Mouse (Mus musculus): ENCODE measurements around the gene As3mt. TPM values are rescaled to one million over a fixed set of nuclear protein-coding genes. Genes with fewer than 3 reads are reported as not detected.
"Not testable (repeated sequence)": the region's sequence is repeated elsewhere in the genome, so short reads cannot be mapped to it uniquely, and the experiment has no call there.

The As3mt gene
- polyA plus RNA-seq, 1 experiment from 2014 or later: 46.7 TPM

DNA sequence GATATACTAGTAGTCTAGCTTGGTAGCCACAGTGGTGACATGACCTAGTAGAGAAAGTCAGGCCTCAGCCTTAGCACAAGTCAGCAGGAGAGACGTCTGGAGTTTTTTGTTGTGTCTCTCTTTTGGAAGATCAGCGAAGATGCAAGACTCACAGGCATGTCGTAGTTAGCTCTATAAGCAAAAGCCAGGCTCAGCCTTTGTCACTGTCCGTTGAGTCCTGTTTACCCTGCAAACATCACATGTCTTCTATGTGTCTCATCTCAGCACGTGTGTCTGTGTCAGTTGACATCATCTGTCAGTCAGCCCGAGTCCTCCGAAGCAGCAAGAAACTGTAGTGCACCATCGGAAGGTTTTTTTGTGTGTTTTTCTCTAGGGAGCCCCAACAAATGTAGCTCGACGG, 24.1 kb downstream of the As3mt start:
- no peak overlapping the region for H3K4me2 ChIP-seq (ENCODE audit: low read depth, low read length)
- no peak overlapping the region for H3K9ac ChIP-seq (ENCODE audit: low read length)
- H3K4me1 ChIP-seq (ENCODE audit: control insufficient read depth, insufficient read depth, low read length): peaks cover 12% of the 10 kb centered on the region
- 90% methylated on average over 10 of the region's 10 CpGs for WGBS
- H3K36me3 ChIP-seq (ENCODE audit: control insufficient read depth, insufficient read depth): peaks cover under 1% of the 10 kb centered on the region; the same call in 1 of the 2 replicates
- H3K4me3 ChIP-seq (ENCODE audit: low read length): no peak overlapping the region
- no peaks in the 10 kb centered on the region for H3K27me3 ChIP-seq (ENCODE audit: control insufficient read depth, insufficient read depth, low read length)
- no peaks in the 10 kb centered on the region for H3K9me3 ChIP-seq (replicated peaks; ENCODE audit: control insufficient read depth, low read length)
- no peak for ATAC-seq (replicated peaks; ENCODE audit: extremely low read depth, insufficient read depth, low FRiP score)
- H3K27ac ChIP-seq (ENCODE audit: low read length): no peak overlapping the region

DNA sequence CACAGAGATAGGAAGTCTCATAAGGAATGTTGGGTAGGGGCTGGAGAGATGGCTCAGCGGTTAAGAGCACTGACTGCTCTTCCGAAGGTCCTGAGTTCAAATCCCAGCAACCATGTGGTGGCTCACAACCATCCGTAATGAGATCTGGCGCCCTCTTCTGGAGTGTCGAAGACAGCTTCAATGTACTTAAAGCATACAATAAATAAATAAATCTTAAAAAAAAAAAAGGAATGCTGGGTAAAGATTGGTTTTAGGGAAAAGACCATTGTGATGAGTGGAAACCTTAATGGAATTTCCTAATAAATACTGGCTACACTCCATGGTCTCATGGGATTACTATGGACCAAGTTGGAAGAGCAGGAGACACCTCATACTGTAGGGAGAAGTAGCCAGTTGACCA, 25.4 kb downstream of the As3mt start:
- ATAC-seq (replicated peaks; ENCODE audit: extremely low read depth, insufficient read depth, low FRiP score); H3K27ac ChIP-seq (ENCODE audit: low read length); H3K9ac ChIP-seq (ENCODE audit: low read length); H3K4me2 ChIP-seq (ENCODE audit: low read depth, low read length); H3K27me3 ChIP-seq (ENCODE audit: control insufficient read depth, insufficient read depth, low read length); H3K4me3 ChIP-seq (ENCODE audit: low read length); H3K9me3 ChIP-seq (replicated peaks; ENCODE audit: control insufficient read depth, low read length); H3K36me3 ChIP-seq (ENCODE audit: control insufficient read depth, insufficient read depth): not testable (repeated sequence)
- H3K4me1 ChIP-seq (ENCODE audit: control insufficient read depth, insufficient read depth, low read length): peaks cover 11% of the 10 kb centered on the region
- 90% methylated on average over 5 of the region's 5 CpGs for WGBS

DNA sequence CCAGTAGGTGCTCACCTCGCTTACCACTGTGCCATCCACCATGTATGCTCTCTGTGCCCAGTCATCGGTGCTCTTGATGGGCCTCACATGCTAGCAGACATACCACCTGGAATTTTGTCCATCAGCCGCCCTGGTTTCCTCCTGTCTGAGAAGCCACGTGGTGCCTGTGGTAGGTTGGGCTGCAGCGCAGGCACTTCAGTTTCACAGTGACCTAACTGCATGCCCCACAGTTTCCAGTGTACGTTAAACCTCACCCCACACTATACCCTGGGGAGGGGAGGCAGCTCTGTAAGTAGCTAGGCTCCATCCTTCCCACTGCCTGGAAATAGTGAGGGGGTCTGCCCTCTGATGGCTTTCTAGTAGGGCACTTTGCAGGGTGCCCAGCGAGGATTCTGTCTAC, 26.4 kb downstream of the As3mt start:
- Histone ChIP-seq H3K9me3 (replicated peaks; ENCODE audit: control insufficient read depth, low read length) (no peaks in the 10 kb centered on the region), H3K27ac (ENCODE audit: low read length) (no peak overlapping the region), H3K4me2 (ENCODE audit: low read depth, low read length) (no peak overlapping the region), H3K4me3 (ENCODE audit: low read length) (no peak overlapping the region), H3K4me1 (ENCODE audit: control insufficient read depth, insufficient read depth, low read length) (peaks cover 8% of the 10 kb centered on the region), H3K9ac (ENCODE audit: low read length) (no peak overlapping the region), H3K27me3 (ENCODE audit: control insufficient read depth, insufficient read depth, low read length) (no peaks in the 10 kb centered on the region), H3K36me3 (ENCODE audit: control insufficient read depth, insufficient read depth) (peaks cover 2% of the 10 kb centered on the region; the same call in 1 of the 2 replicates)
- no peak for ATAC-seq (replicated peaks; ENCODE audit: extremely low read depth, insufficient read depth, low FRiP score)
- 77% methylated on average over 7 of the region's 7 CpGs for WGBS

DNA sequence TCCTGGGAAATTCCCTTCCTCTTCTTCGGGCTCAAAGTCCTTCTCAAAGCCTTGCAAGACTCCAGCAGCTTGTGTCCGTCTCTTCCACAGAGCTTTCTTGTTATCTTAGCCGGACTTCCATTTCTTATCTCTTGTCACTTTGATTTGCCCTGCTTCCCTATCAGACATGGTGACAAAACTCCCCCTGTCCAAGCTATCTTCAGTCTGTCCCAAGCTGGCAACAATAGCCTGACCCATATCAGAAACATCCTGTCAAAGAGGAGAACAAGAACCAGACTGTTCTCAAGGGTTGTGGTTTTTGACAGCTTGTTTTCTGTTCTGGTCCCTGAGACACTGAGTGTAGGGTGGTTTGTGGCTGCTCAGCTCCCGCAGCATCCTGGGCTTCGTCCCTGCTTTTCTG, 28.0 kb downstream of the As3mt start:
- Histone ChIP-seq H3K4me1 (ENCODE audit: control insufficient read depth, insufficient read depth, low read length) (peaks cover 8% of the 10 kb centered on the region), H3K36me3 (ENCODE audit: control insufficient read depth, insufficient read depth) (peaks cover 5% of the 10 kb centered on the region; the same call in 1 of the 2 replicates), H3K9me3 (replicated peaks; ENCODE audit: control insufficient read depth, low read length) (no peaks in the 10 kb centered on the region), H3K4me2 (ENCODE audit: low read depth, low read length) (no peak overlapping the region), H3K4me3 (ENCODE audit: low read length) (no peak overlapping the region), H3K27ac (ENCODE audit: low read length) (peak overlapping the region; percentile 32; the same call in 1 of the 2 replicates), H3K27me3 (ENCODE audit: control insufficient read depth, insufficient read depth, low read length) (no peaks in the 10 kb centered on the region), H3K9ac (ENCODE audit: low read length) (no peak overlapping the region)
- 12% methylated on average over 5 of the region's 5 CpGs for WGBS
- peak; percentile 59 for ATAC-seq (replicated peaks; ENCODE audit: extremely low read depth, insufficient read depth, low FRiP score)

DNA sequence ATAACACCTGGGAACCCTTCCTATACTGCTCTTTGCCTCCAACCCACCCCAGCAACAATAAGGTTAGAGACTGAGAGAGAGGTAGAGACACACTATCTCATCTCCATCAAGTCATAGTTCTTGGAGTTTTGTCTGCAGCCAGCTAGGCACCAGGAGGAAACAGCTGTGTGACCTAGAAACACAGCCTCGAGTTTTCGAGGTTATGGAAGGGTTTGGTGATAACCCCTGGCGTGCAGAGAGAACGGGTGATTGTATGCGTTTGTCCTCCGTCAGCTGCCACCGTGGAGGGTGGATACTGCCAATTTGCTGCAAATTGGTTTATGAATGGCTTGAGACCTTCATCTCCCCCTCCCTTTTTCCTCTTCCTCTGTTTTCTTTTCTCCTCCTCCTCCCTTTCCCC, 29.8 kb downstream of the As3mt start:
- no peaks in the 10 kb centered on the region for H3K27me3 ChIP-seq (ENCODE audit: control insufficient read depth, insufficient read depth, low read length)
- no peak overlapping the region for H3K4me3 ChIP-seq (ENCODE audit: low read length)
- H3K36me3 ChIP-seq (ENCODE audit: control insufficient read depth, insufficient read depth): peaks cover 5% of the 10 kb centered on the region; the same call in 1 of the 2 replicates
- no peak overlapping the region for H3K27ac ChIP-seq (ENCODE audit: low read length)
- H3K4me2 ChIP-seq (ENCODE audit: low read depth, low read length): no peak overlapping the region
- no peak for ATAC-seq (replicated peaks; ENCODE audit: extremely low read depth, insufficient read depth, low FRiP score)
- WGBS: 55% methylated on average over 7 of the region's 7 CpGs
- H3K4me1 ChIP-seq (ENCODE audit: control insufficient read depth, insufficient read depth, low read length): peaks cover 8% of the 10 kb centered on the region
- no peaks in the 10 kb centered on the region for H3K9me3 ChIP-seq (replicated peaks; ENCODE audit: control insufficient read depth, low read length)
- H3K9ac ChIP-seq (ENCODE audit: low read length): no peak overlapping the region

DNA sequence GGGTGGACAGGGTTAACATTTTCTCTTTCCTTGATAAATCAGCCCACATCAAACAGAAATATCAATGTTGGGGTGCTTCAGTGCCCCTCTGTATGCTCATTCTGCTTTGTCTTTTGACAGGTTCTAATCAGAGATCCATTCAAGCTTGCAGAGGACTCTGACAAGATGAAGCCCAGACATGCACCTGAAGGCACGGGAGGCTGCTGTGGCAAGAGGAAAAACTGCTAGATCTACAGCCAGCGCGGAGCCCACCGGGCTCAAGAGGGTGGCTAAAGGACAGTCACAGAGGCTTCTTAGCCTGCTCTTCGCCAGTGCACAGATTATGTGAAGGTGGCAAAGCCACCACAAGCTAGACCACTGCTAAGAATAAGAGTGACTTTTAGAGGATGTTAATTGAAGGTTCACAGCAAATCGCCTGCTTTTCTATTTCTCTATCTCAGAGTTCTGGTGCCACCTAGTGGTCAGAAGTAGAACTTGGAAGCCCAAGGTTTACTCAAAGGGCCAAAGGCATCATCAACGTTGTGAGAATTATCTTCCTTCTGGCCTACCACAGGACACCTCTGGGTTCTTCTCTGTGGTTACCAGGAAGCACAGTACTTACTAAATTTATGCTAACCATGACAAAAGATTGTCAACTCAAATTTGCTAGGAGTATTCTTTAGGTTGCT, 33.2 kb downstream of the As3mt start:
- Histone ChIP-seq H3K9ac (ENCODE audit: low read length) (no peak overlapping the region), H3K4me3 (ENCODE audit: low read length) (no peak overlapping the region), H3K27ac (ENCODE audit: low read length) (no peak overlapping the region), H3K9me3 (replicated peaks; ENCODE audit: control insufficient read depth, low read length) (no peaks in the 10 kb centered on the region), H3K36me3 (ENCODE audit: control insufficient read depth, insufficient read depth) (peaks cover 5% of the 10 kb centered on the region; the same call in 1 of the 2 replicates), H3K4me2 (ENCODE audit: low read depth, low read length) (no peak overlapping the region), H3K4me1 (ENCODE audit: control insufficient read depth, insufficient read depth, low read length) (peaks cover 1% of the 10 kb centered on the region), H3K27me3 (ENCODE audit: control insufficient read depth, insufficient read depth, low read length) (no peaks in the 10 kb centered on the region)
- no peak; the same call in 1 of the 2 replicates for ATAC-seq (replicated peaks; ENCODE audit: extremely low read depth, insufficient read depth, low FRiP score)
- 51% methylated on average over 7 of the region's 7 CpGs for WGBS

DNA sequence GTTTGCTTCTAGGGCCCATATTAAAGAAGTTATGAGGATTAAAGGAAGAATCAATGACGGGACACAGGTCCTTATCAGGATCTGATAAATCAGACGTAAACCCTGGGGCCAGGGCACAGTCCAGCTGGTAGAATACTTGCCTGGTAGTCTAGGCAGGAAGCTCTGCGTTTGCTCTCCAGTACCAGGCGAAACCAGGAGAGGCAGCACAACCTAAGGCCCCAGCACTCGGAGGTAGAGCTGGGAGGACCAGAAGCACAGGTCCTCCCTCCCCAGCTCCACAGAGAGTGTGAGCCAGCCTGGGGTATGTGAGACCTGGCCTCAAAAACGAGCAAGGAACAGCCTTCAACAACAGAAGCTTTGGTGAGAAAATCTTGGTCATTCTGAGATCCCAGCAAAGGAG, 34.3 kb downstream of the As3mt start:
- Histone ChIP-seq H3K36me3 (ENCODE audit: control insufficient read depth, insufficient read depth) (peaks cover 5% of the 10 kb centered on the region; the same call in 1 of the 2 replicates), H3K4me1 (ENCODE audit: control insufficient read depth, insufficient read depth, low read length) (no peaks in the 10 kb centered on the region), H3K4me2 (ENCODE audit: low read depth, low read length) (no peak overlapping the region), H3K27me3 (ENCODE audit: control insufficient read depth, insufficient read depth, low read length) (no peaks in the 10 kb centered on the region), H3K9me3 (replicated peaks; ENCODE audit: control insufficient read depth, low read length) (no peaks in the 10 kb centered on the region), H3K4me3 (ENCODE audit: low read length) (no peak overlapping the region), H3K9ac (ENCODE audit: low read length) (no peak overlapping the region), H3K27ac (ENCODE audit: low read length) (no peak overlapping the region)
- ATAC-seq (replicated peaks; ENCODE audit: extremely low read depth, insufficient read depth, low FRiP score): no peak
- WGBS: 34% methylated on average over 6 of the region's 6 CpGs

DNA sequence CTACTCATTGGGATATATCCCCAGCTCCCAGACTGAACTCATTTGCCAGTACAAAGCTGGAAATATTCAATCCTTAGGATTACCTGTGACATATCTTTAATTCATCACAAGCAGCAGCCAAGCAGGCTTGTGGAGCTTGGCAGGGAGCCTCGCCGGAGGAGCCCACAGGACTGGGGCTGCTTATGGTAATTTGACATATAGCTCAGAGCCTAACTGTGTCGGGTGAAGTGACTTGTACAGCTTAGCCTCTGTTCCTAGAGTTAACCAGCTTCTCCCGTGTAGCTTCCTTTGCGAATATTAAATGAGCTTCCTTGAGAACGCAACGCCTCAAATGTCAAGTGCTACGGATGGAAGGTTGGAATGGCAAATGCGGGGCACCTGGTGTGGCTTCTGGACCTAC, 37.4 kb downstream of the As3mt start:
- no peak overlapping the region for H3K27ac ChIP-seq (ENCODE audit: low read length)
- H3K9ac ChIP-seq (ENCODE audit: low read length): no peak overlapping the region
- H3K4me3 ChIP-seq (ENCODE audit: low read length): no peak overlapping the region
- H3K9me3 ChIP-seq (replicated peaks; ENCODE audit: control insufficient read depth, low read length): no peaks in the 10 kb centered on the region
- H3K4me2 ChIP-seq (ENCODE audit: low read depth, low read length): no peak overlapping the region
- no peaks in the 10 kb centered on the region for H3K4me1 ChIP-seq (ENCODE audit: control insufficient read depth, insufficient read depth, low read length)
- ATAC-seq (replicated peaks; ENCODE audit: extremely low read depth, insufficient read depth, low FRiP score): no peak
- H3K36me3 ChIP-seq (ENCODE audit: control insufficient read depth, insufficient read depth): no peaks in the 10 kb centered on the region
- no peaks in the 10 kb centered on the region for H3K27me3 ChIP-seq (ENCODE audit: control insufficient read depth, insufficient read depth, low read length)
- 75% methylated on average over 9 of the region's 9 CpGs for WGBS

DNA sequence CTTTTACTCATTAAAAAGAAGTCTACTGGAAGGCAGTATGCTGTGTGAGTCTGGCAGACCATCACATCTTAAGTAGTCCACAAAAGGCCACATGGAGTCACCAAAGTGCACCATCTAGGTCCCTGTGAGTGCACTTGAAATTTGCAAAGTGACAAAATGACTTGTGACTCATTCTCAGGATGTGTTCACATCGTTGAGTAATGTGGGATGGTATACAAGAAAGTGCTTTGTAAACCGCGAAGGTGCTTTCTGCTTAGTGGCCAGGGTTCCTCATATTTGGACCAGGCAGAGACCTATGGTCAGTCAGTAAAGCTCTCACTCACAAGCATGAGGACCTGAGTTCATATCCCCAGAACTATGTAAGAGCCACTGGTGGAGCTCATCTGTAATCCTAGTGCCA, 40.5 kb downstream of the As3mt start:
- Histone ChIP-seq H3K4me2 (ENCODE audit: low read depth, low read length) (no peak overlapping the region), H3K9me3 (replicated peaks; ENCODE audit: control insufficient read depth, low read length) (no peaks in the 10 kb centered on the region), H3K9ac (ENCODE audit: low read length) (no peak overlapping the region), H3K27me3 (ENCODE audit: control insufficient read depth, insufficient read depth, low read length) (no peaks in the 10 kb centered on the region), H3K4me1 (ENCODE audit: control insufficient read depth, insufficient read depth, low read length) (no peaks in the 10 kb centered on the region), H3K27ac (ENCODE audit: low read length) (no peak overlapping the region), H3K36me3 (ENCODE audit: control insufficient read depth, insufficient read depth) (no peaks in the 10 kb centered on the region), H3K4me3 (ENCODE audit: low read length) (no peak overlapping the region)
- 85% methylated on average over 3 of the region's 3 CpGs for WGBS
- ATAC-seq (replicated peaks; ENCODE audit: extremely low read depth, insufficient read depth, low FRiP score): no peak

Measured in heart, embryonic 16.5 days (tissue).